Mouse (Mus musculus) heart, postnatal 10 days (tissue): ENCODE measurements around the gene Gm7030. TPM values are rescaled to one million over a fixed set of nuclear protein-coding genes. Genes with fewer than 3 reads are reported as not detected.
"Not testable (repeated sequence)": the region's sequence is repeated elsewhere in the genome, so short reads cannot be mapped to it uniquely, and the experiment has no call there.

Source experiments
- DNase-seq, 2 experiments: peaks; one replicate each; pipeline ENCODE4 v3.0.0; 2021
- intact Hi-C: fragments of 180-260 bp; cut with DNase I; formaldehyde crosslinking; loops from one replicate; pipeline ENCODE4 v1.15.1; 2025
- total RNA-seq, 2 experiments: library from RNA; stranded (reverse); gene quantifications; 2 replicates each; pipeline ENCODE4 v1.2.3; 2021

The Gm7030 gene
- total RNA-seq, 2 experiments from 2014 or later = not detected

GRCm38 (mm10) chr17:36136299-36136848 is 7.1 kb upstream of the Gm7030 start:
- intact Hi-C loops, DNase-seq: not testable (repeated sequence)

DNA sequence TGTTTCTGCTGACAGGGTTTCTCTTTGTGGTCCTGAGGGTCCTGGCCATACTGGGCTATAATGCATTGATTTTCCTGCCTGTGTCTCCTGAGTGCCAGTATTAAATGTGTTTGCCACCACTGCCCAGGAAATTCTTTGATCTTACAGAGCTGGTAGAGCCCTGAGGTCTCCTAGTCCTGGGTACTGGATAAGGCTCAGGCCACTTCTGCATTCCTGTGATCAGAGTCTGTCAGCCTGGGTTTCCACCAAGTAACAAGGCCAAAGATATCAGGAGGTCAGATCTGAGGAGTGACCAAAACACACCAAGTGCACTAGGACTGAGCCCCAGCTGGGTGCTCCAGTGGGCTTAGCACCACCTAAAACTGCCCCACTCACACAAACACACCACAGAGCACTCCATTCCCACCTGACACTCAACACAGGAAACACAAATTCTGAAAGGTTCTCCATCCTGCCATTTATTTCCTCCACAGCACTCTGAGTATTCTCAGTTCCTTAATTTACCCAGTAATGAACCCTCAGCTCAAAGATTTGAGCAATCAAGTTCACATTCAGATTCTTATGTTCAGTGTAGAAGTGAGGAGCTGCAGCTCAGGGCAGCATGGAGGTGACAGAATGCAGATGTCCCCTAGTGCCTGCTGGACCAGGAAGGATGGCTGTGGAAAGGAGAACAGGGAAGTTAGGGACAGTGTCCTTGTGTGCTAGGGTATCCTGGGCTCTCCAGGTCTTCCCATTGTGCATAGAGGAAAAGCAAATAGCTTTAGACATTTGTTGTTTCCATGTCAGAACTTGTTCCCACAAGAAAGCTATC is 6.4 kb upstream of the Gm7030 start:
- intact Hi-C loops, DNase-seq: not testable (repeated sequence)

DNA sequence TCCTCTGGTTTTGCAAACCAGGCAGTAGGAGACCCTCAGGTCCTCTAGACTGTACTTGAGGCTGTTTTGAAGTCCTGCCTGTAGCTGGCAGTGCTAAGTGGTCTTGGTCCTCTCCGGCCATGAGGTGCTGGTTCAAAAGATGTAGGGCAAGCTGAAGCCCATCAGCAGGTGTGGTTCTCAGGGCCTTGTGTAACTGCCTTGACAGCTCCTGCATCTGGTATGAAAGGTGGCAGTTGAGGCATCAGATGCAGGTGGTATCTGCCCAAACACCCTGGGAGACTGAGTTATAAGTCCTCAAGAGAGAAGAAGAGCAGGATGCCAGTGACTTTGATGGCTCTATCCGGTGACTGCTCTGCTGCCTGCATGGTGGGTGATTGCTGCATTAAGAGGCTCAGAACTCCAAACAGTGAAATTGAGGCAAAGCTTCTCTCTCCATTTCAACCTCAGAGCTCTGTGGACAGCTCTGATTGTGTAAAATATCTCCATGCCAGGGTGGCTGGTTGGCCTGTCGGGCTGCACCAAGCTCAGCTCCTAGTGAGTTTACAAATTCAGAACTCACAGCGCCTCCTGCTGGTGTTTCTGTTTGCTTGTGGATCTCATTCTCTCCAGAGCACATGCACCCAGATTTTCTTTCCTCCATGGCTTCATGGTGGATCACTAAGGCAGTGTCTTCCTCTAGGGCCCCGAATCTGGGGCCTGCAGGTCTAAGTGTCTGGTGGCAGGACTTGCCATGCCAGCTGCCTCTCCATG is 2.5 kb upstream of the Gm7030 start:
- intact Hi-C loops = no loop called here
- no peak for DNase-seq

GRCm38 (mm10) chr17:36128525-36128924 is 700 bp downstream of the Gm7030 start:
- DNase-seq, intact Hi-C loops: not testable (repeated sequence)

DNA sequence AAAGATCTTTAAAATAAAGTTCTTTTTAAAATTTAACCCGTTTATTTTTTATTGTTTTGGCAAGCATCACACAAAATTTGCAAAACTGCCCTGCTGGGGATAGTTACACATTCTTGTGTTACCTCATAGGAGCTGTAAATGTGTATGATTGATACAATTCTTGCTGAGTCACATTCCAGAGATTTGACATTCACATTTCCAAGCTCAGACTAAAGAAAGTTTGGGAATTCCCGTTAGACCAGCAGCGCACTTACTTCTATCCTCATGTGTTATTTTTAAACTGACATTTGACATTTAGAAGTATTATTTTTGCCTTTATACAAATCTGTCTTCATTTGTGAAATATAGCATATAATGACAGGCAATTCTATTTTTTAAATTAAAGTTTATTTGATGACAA is 5.1 kb downstream of the Gm7030 start:
- intact Hi-C loops, DNase-seq: not testable (repeated sequence)

DNA sequence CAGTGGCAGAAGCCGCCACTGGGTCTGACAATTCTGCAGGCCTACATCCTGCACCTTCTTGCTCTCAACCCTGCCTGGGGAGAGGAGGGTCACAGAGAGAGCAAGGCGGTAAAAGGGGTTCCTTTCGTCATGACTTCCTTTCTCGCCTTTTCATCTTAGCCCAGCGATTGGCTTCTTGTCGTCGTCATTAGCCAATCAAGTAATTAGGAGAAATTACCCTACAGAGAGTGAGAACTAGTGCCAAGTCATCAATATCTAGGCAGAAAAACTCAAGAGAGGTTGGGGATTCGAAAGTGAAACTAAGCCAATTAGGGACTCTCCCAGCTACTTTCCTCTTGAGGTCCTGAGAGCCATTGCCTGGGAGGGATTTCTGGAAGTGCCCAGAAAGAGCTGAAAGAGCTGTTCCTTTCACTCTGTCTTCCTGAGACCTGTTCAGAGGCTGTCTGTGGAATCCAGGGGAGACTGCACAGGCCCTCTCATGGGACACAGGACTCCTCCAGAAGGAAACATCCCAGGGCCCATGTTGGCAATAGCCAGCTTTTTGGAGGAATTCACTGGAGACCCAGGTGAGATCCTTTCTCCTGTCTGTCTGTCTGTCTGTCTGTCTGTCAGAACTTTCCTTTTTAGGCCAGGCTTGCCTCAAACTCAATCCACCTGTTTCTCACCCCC is 7.7 kb downstream of the Gm7030 start, which contains the start of gene Gm19684:
Gene Gm19684 (plus strand): TSS at position 327 of the 669 bp plus-strand sequence.
- intact Hi-C loops = not testable (repeated sequence)
- DNase-seq = peak; percentile 66 to 67

- intact Hi-C loops, DNase-seq: not testable (repeated sequence)
Measured at GRCm38 (mm10) chr17:36120839-36121238, 8.4 kb downstream of the Gm7030 start.

GRCm38 (mm10) chr17:36116545-36116944 is 12.7 kb downstream of the Gm7030 start:
- DNase-seq, intact Hi-C loops: not testable (repeated sequence)

GRCm38 (mm10) chr17:36113979-36114593 is 15.1 kb downstream of the Gm7030 start:
- peak; percentile 25 to 49 for DNase-seq

DNA sequence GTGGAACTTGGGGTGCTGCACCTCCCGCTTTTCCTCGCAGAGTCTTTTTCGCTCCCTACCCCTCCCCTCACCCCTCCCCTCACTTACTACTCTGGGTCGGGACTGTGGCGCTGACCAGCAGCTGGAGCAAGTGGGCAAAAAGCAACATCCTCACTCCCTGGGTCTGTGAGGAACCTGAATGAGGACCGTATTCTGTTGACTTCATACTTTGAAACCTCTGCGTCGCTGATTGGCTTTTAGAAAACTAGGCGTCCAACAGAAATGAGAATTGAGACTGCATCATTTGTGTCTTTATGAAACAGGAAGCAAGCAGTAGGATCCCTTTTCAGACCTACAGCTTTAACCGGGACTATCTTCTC is 17.7 kb downstream of the Gm7030 start:
- intact Hi-C loops = loop anchor here (5.0 kb wide), 2 partner anchors 114 to 174 kb away; no protein-coding TSS in a partner anchor
- peak; percentile 27 to 37 for DNase-seq

More at GRCm38 (mm10) chr17:36113979-36114593, 15.1 kb downstream of the Gm7030 start:
- intact Hi-C loops = loop anchor here (5.0 kb wide), 2 partner anchors 117 to 177 kb away; no protein-coding TSS in a partner anchor

- peak; percentile 7 to 20 for DNase-seq
- intact Hi-C loops = loop anchor here (5.0 kb wide), 2 partner anchors 114 to 174 kb away; no protein-coding TSS in a partner anchor
Measured at GRCm38 (mm10) chr17:36110641-36111509, 18.4 kb downstream of the Gm7030 start.

DNA sequence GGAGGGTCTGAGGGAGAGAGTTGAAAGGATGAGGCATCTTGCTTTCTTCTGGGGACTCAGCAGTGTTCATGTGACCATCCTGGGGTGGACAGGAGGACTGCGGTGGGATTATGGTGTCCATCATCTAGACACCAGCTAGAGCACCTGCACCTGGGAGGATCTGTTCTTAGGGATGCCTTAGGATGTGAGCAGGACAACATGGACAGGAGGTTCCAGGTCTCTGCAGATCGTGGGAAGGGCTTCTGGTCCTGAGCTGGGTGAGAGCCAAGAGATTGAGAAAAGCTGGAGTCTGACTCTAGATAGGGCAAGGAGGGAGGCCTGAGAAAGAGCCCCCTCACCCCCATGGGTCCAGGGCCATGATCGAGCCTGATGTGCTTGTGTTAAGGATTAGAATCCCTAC is 19.1 kb downstream of the Gm7030 start:
- not testable (repeated sequence) for DNase-seq
- intact Hi-C loops = loop anchor here (5.0 kb wide), 2 partner anchors 113 to 173 kb away; no protein-coding TSS in a partner anchor

GRCm38 (mm10) chr17:36102091-36102490 is 27.1 kb downstream of the Gm7030 start:
- DNase-seq, intact Hi-C loops: not testable (repeated sequence)

GRCm38 (mm10) chr17:36099603-36100002 is 29.6 kb downstream of the Gm7030 start:
- DNase-seq, intact Hi-C loops: not testable (repeated sequence)

- intact Hi-C loops = no loop called here
- no peak for DNase-seq
Measured at GRCm38 (mm10) chr17:36093936-36094335, 35.3 kb downstream of the Gm7030 start.

DNA sequence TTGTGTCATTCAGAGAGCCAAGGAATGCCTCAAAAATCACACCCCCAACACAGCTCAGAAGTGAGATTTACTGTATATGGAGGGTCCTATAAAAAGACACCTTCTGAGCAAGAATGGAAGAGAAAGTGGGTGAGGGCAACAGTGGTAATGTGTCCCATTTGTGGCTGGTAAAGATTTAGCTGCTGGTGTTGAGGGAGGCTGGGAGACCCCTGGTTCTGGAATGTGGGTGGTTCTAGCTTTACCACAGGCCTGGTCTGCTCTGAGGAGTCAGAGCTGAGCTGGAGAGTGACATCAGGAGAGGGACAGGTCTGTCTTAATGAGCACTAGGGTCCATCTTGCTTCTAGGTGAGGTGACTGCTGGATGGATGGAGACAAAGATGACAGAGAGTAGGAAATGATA is 36.7 kb downstream of the Gm7030 start:
- intact Hi-C loops = not testable (repeated sequence)

DNA sequence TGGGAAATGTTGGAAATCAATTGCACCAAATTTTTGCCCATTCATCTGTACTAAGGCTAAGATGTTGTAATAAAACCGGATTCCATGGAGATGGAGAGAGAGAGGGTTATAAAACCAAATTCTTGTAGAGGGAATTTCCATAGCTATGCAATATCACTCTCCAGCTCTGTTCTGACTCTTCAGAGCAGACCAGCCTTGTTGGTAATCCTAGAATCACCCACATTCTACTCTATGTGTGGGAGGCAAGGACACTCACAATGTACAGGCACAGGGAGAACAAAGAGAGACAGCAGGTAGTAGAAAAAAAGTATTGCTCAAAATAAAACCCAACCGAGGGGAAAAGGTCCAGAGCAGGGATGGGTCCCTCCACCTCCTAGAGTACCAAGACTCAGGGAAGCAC is 37.3 kb downstream of the Gm7030 start:
- DNase-seq, intact Hi-C loops: not testable (repeated sequence)

More for the DNA sequence above, 36.7 kb downstream of the Gm7030 start:
- DNase-seq = not testable (repeated sequence)

DNA sequence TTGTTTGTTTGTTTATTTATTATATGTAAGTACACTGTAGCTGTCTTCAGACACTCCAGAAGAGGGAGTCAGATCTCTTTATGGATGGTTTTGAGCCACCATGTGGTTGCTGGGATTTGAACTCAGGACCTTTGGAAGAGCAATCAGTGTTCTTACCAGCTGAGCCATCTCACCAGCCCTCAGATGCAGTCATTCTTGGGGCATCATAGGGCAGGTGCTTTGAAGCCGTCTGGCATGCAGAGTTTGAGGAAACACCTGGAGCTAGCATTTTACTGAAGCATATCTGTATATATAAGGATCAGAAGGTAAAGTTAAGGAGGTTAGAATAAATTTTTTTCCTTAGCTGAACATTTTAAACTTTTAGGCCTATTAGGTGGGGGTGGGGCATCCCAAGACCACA is 43.2 kb downstream of the Gm7030 start:
- intact Hi-C loops = loop anchor here (5.0 kb wide), 1 partner anchor 121 kb away; no protein-coding TSS in a partner anchor

More for the DNA sequence above, 43.2 kb downstream of the Gm7030 start:
- DNase-seq = not testable (repeated sequence)
